Mouse (Mus musculus): ENCODE data around the gene Ciao1.

GRCm38 (mm10) chr2:127275551-127276320, 28.1 kb upstream of the Ciao1 start:
- no peak for TF ChIP-seq CTCF (IDR thresholded peaks at IDR 0.05; ENCODE audit: low read depth)
- no peak for TF ChIP-seq EP300 (IDR thresholded peaks at IDR 0.05; ENCODE audit: low read depth)
